Mouse (Mus musculus): Measurements from ENCODE around the gene Paxx.

GRCm38 (mm10) chr2:25425481-25425880, 35.4 kb downstream of the Paxx start:
- TF ChIP-seq CTCF (IDR thresholded peaks at IDR 0.05; ENCODE audit: extremely low read depth, insufficient read length, insufficient replicate concordance, low read depth, low read length) (no peak), POLR2A (IDR thresholded peaks at IDR 0.05; ENCODE audit: low read depth, low read length) (no peak)

Measured in small intestine, adult 2 months (tissue).